Mouse (Mus musculus) telencephalon, adult 2 months (tissue): ENCODE results near the gene Scrn2.

ENCODE experiments used
- DNase-seq: peaks from one replicate; pipeline ENCODE4 v3.0.0-alpha.2; 2011; ENCODE audit warnings: low read depth, low spot score

Gene Scrn2

GRCm38 (mm10) chr11:97050216-97050943 lies 20.6 kb downstream of the Scrn2 start, which contains the start of gene Osbpl7:
Osbpl7 (plus strand) TSS chr11:97050628.
- DNase-seq: peak; percentile 77

GRCm38 (mm10) chr11:97050944-97051586 lies 21.3 kb downstream of the Scrn2 start:
- no peak for DNase-seq

- DNase-seq: no peak
These were observed 22.5 kb downstream of the Scrn2 start for GRCm38 (mm10) chr11:97052219-97052646.

GRCm38 (mm10) chr11:97063274-97063920 lies 33.7 kb downstream of the Scrn2 start:
- peak; percentile 75 for DNase-seq

GRCm38 (mm10) chr11:97063921-97064295 lies 34.2 kb downstream of the Scrn2 start:
- DNase-seq: no peak

DNA sequence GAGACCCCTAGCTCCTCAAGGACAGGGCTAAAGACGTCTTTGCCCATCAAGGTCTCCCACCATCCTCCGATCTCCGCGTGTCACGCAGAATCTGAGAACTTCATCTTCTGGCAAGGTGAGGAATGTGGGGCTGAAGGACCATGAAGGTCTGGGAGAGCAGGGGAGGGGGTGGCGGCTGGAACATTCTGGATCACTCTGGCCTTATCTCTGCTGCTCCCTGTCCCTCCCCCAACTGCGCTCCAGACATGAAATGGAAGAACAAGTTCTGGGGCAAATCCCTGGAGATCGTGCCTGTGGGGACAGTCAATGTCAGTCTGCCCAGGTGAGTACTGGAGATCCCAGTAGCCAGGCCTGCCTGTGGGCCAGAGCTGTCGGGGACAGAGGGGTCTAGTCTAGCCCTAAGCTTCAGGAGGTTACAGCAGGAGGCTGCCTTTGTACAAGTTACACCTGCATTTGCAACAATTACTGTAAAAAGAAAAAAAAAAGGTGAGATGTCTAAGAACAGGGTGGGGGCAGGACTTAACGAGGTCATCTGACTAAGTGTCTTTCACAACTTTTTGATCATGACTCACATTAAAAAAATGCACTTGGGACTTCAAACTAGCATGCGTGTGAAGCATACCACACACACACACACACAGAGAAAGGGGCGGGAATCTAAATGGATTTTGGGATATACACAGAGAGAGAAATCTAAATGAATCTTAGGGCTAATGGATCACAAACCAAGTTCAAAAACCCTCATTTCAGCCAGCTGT lies 36.0 kb downstream of the Scrn2 start:
- no peak for DNase-seq

DNA sequence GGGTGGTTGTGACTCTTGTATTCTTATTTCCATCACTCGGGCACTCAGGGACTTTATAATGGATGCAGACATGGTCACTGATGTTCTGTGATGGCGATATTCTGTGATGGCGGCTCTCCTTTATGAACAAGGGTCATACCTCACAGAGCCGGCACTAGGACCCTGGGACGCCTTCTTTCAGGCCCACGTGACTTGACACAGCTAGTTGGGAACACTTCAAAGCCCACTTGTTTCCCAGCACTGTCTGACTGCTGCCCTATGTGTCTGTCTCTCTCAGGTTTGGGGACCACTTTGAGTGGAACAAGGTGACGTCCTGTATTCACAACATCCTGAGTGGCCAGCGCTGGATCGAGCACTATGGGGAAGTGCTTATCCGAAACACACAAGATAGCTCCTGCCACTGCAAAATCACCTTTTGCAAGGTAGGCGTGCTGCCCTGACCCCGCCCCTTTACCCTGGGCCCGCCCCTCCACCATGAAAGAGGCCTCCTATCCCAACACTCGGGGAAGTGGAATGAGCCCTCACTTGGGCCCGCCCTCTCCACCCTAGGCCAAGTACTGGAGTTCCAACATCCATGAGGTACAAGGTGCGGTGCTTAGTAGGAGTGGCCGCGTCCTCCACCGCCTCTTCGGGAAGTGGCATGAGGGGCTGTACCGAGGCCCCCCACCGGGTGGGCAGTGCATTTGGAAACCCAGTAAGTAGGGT lies 37.1 kb downstream of the Scrn2 start:
- DNase-seq: no peak

GRCm38 (mm10) chr11:97069333-97069732 lies 39.6 kb downstream of the Scrn2 start:
- no peak for DNase-seq

- DNase-seq: no peak
These were observed 40.0 kb downstream of the Scrn2 start for GRCm38 (mm10) chr11:97069770-97070169.

- DNase-seq: no peak
These were observed 41.4 kb downstream of the Scrn2 start for GRCm38 (mm10) chr11:97071129-97071528.

DNA sequence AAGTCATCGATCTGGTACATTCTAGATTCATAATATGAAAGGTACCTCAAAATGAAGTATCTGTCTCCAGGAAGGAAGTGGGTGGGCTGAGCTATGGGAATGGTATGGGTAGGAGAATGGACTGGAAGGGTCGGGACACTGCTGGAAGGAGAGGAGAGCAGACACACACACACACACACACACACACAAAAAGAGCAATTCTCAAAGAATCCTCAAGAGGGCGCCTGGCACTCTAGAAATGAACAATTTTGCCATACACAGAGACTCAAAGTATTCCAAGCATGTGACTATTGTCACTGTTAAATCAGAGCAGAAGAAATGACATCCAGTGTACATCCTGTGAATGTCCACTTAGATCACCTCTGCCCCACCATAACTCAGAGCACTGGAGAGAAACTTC lies 42.8 kb downstream of the Scrn2 start:
- no peak for DNase-seq

- DNase-seq: no peak
These were observed 44.5 kb downstream of the Scrn2 start for GRCm38 (mm10) chr11:97074235-97074634.

DNA sequence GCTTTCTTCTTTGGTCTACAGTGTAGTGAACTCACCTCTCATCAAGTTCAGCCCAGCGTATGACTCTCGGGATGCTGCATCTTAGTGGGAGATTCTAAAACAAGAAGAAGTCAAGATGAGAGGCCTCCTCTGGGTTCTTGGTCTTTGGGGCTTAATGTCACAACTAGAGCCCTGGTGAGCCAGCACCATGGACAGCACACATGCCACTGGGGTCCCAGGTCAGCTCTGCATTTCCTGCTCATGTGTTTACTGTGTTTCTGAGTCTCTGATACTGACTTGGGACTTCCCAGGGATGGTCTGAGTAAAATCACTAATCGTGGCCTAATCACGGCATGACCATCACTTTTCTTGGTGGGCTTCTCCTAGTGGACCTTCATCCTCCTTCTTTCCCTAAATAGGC lies 49.0 kb downstream of the Scrn2 start:
- no peak for DNase-seq

DNA sequence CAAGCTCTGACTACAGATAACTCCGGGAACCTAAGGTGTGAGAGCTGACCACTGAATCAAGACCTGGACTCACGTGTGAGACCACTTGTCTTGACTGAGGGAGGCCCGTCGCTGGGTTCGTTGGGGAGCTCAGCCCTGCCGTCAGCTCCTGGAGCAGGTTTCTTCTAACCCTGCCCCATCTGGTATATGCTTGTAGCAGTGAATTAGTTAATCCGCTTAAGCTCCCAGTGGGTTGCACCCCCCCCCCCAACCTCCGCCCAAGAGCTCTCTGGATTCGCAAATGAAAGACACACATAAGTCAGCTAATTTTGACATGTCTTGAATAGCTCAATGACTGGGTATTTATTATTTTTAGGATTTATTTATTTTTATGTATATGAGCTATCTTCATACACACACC lies 50.6 kb downstream of the Scrn2 start:
- DNase-seq: no peak

GRCm38 (mm10) chr11:97082977-97083376 lies 53.2 kb downstream of the Scrn2 start:
- DNase-seq: no peak
